Mouse (Mus musculus) erythroblast, embryonic 14.5 days (primary cell): ENCODE data around the gene St6galnac3. TPM values are rescaled to one million over a fixed set of nuclear protein-coding genes. Genes with fewer than 3 reads are reported as not detected.

Experiments used
- H3K27me3 ChIP-seq: 2 replicates; pipeline ENCODE4 v1.6.1; 2012; ENCODE audit warnings: inconsistent platforms; ENCODE audit not compliant: control insufficient read depth
- H3K36me3 ChIP-seq: 2 replicates; pipeline ENCODE4 v1.6.1; 2012; ENCODE audit warnings: mild to moderate bottlenecking, inconsistent platforms; ENCODE audit not compliant: control insufficient read depth
- H3K4me1 ChIP-seq: 2 replicates; pipeline ENCODE4 v1.6.1; 2012; ENCODE audit warnings: inconsistent platforms; ENCODE audit not compliant: control insufficient read depth
- H3K4me3 ChIP-seq: replicated peaks from 2 replicates; pipeline ENCODE3; 2012; ENCODE audit warnings: moderate library complexity, mild to moderate bottlenecking, inconsistent platforms
- H3K9me3 ChIP-seq: 2 replicates; pipeline ENCODE4 v1.6.1; 2012; ENCODE audit warnings: low read length, inconsistent platforms, mixed read lengths; ENCODE audit not compliant: control insufficient read depth
- GATA1 ChIP-seq: IDR thresholded peaks from 2 replicates; pipeline ENCODE4 v1.6.1; 2012; ENCODE audit warnings: low read length, inconsistent platforms, mixed read lengths
- TAL1 ChIP-seq: IDR thresholded peaks from 3 replicates; pipeline ENCODE4 v1.6.1; 2012; ENCODE audit warnings: low read length, inconsistent platforms, mixed read lengths
- polyA plus RNA-seq: library from polyadenylated mRNA; stranded (reverse); fragments of >175 nt; gene quantifications from 2 replicates; pipeline ENCODE4 v1.2.3, GENCODE M21; 2012

St6galnac3 gene
- polyA plus RNA-seq, 1 experiment: 0.17 TPM

GRCm38 (mm10) chr3:153510048-153510630, 214.8 kb downstream of the St6galnac3 start:
- Histone ChIP-seq H3K27me3 (no peaks in the 10 kb centered on the region), H3K4me1 (peaks cover 2% of the 10 kb centered on the region), H3K9me3 (no peaks in the 10 kb centered on the region), H3K4me3 (no peak overlapping the region), H3K36me3 (0 out of 2 replicates have a peak, but pooled peaks cover 2% of the 10 kb centered on the region)
- TF ChIP-seq TAL1: no peak
- no peak for TF ChIP-seq GATA1

DNA sequence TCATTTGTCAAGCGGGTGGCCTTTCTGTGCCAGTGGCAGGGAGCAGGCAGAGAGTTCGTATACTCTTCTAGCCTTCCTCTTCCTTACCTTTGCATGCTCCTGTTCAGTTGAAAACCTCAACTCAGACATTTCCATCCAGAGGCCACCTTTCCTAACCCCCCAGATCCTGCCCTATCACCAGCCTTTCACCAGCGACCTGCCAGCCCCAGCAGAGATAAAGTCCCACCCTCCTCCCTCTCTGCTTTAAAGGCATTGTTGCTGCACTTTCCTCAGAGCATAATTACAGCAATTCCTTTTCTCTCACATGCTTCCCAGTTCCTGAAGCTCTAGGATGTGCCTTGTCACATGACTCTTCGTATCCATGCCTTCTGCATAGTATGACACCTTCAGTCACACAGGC, 215.3 kb downstream of the St6galnac3 start:
- H3K4me1 ChIP-seq: peaks cover 2% of the 10 kb centered on the region
- H3K9me3 ChIP-seq: no peaks in the 10 kb centered on the region
- no peak for TF ChIP-seq GATA1
- TF ChIP-seq TAL1: no peak
- H3K27me3 ChIP-seq: no peaks in the 10 kb centered on the region
- 0 out of 2 replicates have a peak, but pooled peaks cover 2% of the 10 kb centered on the region for H3K36me3 ChIP-seq
- H3K4me3 ChIP-seq: no peak overlapping the region

DNA sequence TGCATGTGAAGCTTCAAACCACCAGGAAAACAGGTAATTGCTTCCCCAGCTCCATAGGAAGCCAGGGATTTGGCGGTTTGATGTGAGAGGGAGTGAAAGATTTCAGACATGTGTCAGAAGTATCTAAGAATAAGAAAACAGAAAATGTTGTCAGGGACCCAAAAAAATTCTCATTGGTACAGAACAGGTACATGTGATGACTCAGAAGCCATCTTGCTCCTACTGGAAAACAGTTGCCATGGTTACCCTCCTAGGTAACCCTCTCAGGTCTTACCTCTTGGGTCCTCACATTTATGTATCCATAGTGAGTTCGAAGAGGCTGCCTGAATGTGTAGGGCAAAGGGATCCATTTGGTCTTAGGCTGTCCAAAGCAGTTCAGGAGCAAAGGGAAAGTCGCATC, 215.9 kb downstream of the St6galnac3 start:
- H3K36me3 ChIP-seq: peaks cover 2% of the 10 kb centered on the region; the same call in 1 of the 2 replicates
- H3K4me1 ChIP-seq: peaks cover 2% of the 10 kb centered on the region
- H3K4me3 ChIP-seq: no peak overlapping the region
- no peaks in the 10 kb centered on the region for H3K27me3 ChIP-seq
- no peaks in the 10 kb centered on the region for H3K9me3 ChIP-seq
- no peak for TF ChIP-seq GATA1
- no peak for TF ChIP-seq TAL1

DNA sequence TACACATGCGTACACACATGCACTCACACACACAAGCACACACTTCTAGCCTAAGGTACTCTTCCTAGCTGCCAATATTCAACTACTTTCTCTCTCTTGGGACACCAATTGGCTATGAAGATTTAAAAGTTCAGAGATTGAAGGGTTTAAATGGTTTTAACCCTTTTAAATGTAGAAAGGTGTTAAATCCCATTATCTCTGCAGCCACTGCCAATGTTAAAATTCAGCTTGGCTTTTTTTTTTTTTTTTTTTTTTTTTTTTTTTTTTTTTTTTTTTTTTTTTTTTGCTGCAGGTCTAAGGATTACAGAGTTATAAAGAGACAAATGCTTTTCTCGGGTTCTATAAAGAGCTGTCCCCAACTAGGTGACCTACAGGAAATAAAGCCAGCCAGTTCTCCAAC, 216.4 kb downstream of the St6galnac3 start:
- no peak overlapping the region for H3K4me3 ChIP-seq
- peaks cover 2% of the 10 kb centered on the region for H3K4me1 ChIP-seq
- TF ChIP-seq GATA1: no peak
- H3K27me3 ChIP-seq: no peaks in the 10 kb centered on the region
- H3K9me3 ChIP-seq: no peaks in the 10 kb centered on the region
- H3K36me3 ChIP-seq: peaks cover 2% of the 10 kb centered on the region; the same call in 1 of the 2 replicates

DNA sequence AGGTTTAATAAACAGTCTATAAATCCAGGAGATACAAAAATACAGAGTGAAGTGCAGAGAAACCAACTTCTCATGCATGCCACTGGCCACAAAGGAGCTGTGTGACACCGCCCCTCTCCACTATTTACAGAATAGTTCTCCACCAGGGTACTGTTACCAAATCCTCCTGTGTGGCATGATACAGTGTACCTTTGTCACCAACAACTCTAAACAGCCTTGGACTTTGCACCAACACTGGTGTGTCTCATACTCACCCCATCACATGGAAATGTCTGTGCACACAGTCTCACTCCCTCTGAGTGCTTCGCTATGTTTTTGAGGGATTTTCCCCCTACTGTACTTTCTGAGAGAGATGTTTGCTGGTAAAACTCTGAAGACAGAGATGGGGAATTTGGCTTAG, 217.4 kb downstream of the St6galnac3 start:
- TF ChIP-seq TAL1 (no peak), GATA1 (no peak)
- no peaks in the 10 kb centered on the region for H3K27me3 ChIP-seq
- peaks cover 2% of the 10 kb centered on the region for H3K4me1 ChIP-seq
- peaks cover 2% of the 10 kb centered on the region; the same call in 1 of the 2 replicates for H3K36me3 ChIP-seq
- no peak overlapping the region for H3K4me3 ChIP-seq
- no peaks in the 10 kb centered on the region for H3K9me3 ChIP-seq

- TF ChIP-seq GATA1: no peak
- H3K36me3 ChIP-seq: no peaks in the 10 kb centered on the region; the same call in 1 of the 2 replicates
Measured at GRCm38 (mm10) chr3:153502488-153502887, 222.5 kb downstream of the St6galnac3 start.

DNA sequence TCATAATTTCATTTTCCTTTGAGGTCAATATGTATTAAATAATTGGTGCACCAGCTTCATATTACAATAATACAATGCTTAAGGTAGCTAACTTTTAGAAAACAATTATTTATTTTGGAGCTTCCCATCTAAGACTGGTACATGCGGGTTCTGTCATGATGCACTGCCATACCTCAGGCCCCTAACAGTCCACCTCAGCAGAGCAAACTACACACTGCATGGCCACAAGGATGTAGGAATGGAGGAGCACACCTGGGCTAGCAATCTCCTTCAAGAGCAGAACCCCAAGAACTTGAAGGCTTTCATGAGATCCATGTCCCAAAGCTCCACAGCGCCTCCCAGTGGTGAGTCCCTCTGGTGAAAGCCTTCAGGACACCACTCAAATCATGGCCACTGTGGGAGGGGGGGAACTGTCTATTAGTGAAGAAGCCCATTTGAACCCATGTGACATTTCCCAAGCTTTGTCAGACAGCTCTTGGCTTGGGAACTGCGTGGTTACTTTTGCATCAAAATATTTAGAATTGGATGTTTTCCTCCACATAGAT, 223.6 kb downstream of the St6galnac3 start:
- H3K9me3 ChIP-seq: no peaks in the 10 kb centered on the region
- H3K4me1 ChIP-seq: no peaks in the 10 kb centered on the region
- no peak for TF ChIP-seq TAL1
- TF ChIP-seq GATA1: no peak
- H3K4me3 ChIP-seq: no peak overlapping the region
- H3K36me3 ChIP-seq: no peaks in the 10 kb centered on the region; the same call in 1 of the 2 replicates
- H3K27me3 ChIP-seq: no peaks in the 10 kb centered on the region

More at GRCm38 (mm10) chr3:153502488-153502887, 222.5 kb downstream of the St6galnac3 start:
- no peaks in the 10 kb centered on the region for H3K9me3 ChIP-seq
- no peak overlapping the region for H3K4me3 ChIP-seq
- H3K27me3 ChIP-seq: no peaks in the 10 kb centered on the region
- H3K4me1 ChIP-seq: no peaks in the 10 kb centered on the region

DNA sequence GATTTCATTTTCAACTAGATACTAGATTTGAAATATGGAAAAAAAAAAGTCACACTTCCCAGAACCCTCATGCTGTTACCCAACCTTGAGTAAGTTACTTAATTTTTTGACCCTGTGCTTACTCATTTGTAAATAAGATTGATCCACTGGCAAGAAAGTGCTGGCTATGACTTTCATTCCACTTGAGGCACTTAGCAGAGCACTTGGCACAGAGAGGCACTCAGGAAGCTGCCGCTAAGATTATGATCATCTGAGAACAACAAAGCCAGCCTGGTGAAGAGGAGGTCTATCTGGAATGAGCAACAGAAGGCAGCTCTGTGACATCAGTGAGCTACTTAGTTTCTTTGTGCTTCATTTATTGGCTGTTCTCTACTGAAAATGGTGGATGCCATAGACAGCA, 232.0 kb downstream of the St6galnac3 start:
- no peaks in the 10 kb centered on the region for H3K36me3 ChIP-seq
- H3K27me3 ChIP-seq: no peaks in the 10 kb centered on the region
- H3K9me3 ChIP-seq: no peaks in the 10 kb centered on the region; the same call in 1 of the 2 replicates
- no peak overlapping the region for H3K4me3 ChIP-seq
- no peaks in the 10 kb centered on the region for H3K4me1 ChIP-seq
- no peak for TF ChIP-seq GATA1
- TF ChIP-seq TAL1: no peak

DNA sequence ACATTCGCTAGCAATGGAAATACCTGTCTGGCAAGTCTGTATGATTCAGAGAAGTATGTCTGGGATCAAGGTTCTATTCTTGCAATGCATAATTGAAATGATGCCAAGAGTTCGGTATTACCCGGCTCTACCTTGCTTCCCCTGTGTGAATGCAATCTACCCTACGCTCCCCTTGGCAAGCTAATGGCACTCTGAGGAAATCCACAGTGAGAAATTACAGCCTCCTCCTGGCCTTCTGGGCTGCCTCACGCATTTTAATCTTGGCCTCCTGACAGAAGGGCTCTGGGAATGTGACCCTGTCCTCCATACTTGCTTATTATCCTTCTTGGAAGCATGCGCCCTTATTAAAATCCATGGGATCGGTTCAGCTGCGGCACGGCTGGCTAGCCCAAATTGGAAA, 235.3 kb downstream of the St6galnac3 start:
- Histone ChIP-seq H3K9me3 (no peaks in the 10 kb centered on the region; the same call in 1 of the 2 replicates), H3K27me3 (no peaks in the 10 kb centered on the region), H3K4me3 (no peak overlapping the region), H3K4me1 (no peaks in the 10 kb centered on the region), H3K36me3 (no peaks in the 10 kb centered on the region)
- TF ChIP-seq TAL1 (no peak), GATA1 (no peak)
